Mouse (Mus musculus): ENCODE measurements around the gene Mpp3.

The Mpp3 gene

GRCm38 (mm10) chr11:102039487-102040137, 11.4 kb upstream of the Mpp3 start:
- no peak for DNase-seq (ENCODE audit: low spot score in 2 of 2)

GRCm38 (mm10) chr11:102037789-102038188, 9.5 kb upstream of the Mpp3 start:
- no peak for DNase-seq (ENCODE audit: low spot score in 2 of 2)

- DNase-seq (ENCODE audit: low spot score in 2 of 2): no peak
Observed at GRCm38 (mm10) chr11:102036336-102036735, 8.1 kb upstream of the Mpp3 start.

GRCm38 (mm10) chr11:102035456-102035960, 7.2 kb upstream of the Mpp3 start:
- no peak for DNase-seq (ENCODE audit: low spot score in 2 of 2)

GRCm38 (mm10) chr11:102034887-102035286, 6.6 kb upstream of the Mpp3 start:
- no peak for DNase-seq (ENCODE audit: low spot score in 2 of 2)

GRCm38 (mm10) chr11:102033055-102033591, 4.9 kb upstream of the Mpp3 start:
- no peak for DNase-seq (ENCODE audit: low spot score in 2 of 2)

- no peak for DNase-seq (ENCODE audit: low spot score in 2 of 2)
Observed at GRCm38 (mm10) chr11:102031149-102031548, 2.9 kb upstream of the Mpp3 start.

- no peak for DNase-seq (ENCODE audit: low spot score in 2 of 2)
Observed at GRCm38 (mm10) chr11:102029966-102030365, 1.7 kb upstream of the Mpp3 start.

GRCm38 (mm10) chr11:102029304-102029703, 1.0 kb upstream of the Mpp3 start:
- DNase-seq (ENCODE audit: low spot score in 2 of 2): no peak

GRCm38 (mm10) chr11:102027361-102028017, 772 bp downstream of the Mpp3 start:
- no peak for DNase-seq (ENCODE audit: low spot score in 2 of 2)

- peak; percentile 65 to 76 for DNase-seq (ENCODE audit: low spot score in 2 of 2)
Observed at GRCm38 (mm10) chr11:102026694-102027360, 1.4 kb downstream of the Mpp3 start.

GRCm38 (mm10) chr11:102025991-102026660, 2.1 kb downstream of the Mpp3 start:
- DNase-seq (ENCODE audit: low spot score in 2 of 2): peak in 1 of 2 experiments; percentile 29

- DNase-seq (ENCODE audit: low spot score in 2 of 2): no peak
Observed at GRCm38 (mm10) chr11:102025354-102025753, 2.9 kb downstream of the Mpp3 start.

GRCm38 (mm10) chr11:102024875-102025274, 3.4 kb downstream of the Mpp3 start:
- no peak for DNase-seq (ENCODE audit: low spot score in 2 of 2)

GRCm38 (mm10) chr11:102024084-102024758, 4.0 kb downstream of the Mpp3 start:
- DNase-seq (ENCODE audit: low spot score in 2 of 2): no peak

- no peak for DNase-seq (ENCODE audit: low spot score in 2 of 2)
Observed at GRCm38 (mm10) chr11:102023406-102023805, 4.9 kb downstream of the Mpp3 start.

GRCm38 (mm10) chr11:102021196-102021595, 7.1 kb downstream of the Mpp3 start:
- no peak for DNase-seq (ENCODE audit: low spot score in 2 of 2)

GRCm38 (mm10) chr11:102019736-102020135, 8.5 kb downstream of the Mpp3 start:
- DNase-seq (ENCODE audit: low spot score in 2 of 2): no peak

- no peak for DNase-seq (ENCODE audit: low spot score in 2 of 2)
Observed at GRCm38 (mm10) chr11:102016136-102016535, 12.1 kb downstream of the Mpp3 start.

- no peak for DNase-seq (ENCODE audit: low spot score in 2 of 2)
Observed at GRCm38 (mm10) chr11:102015472-102015871, 12.8 kb downstream of the Mpp3 start.

GRCm38 (mm10) chr11:102013201-102013600, 15.1 kb downstream of the Mpp3 start:
- DNase-seq (ENCODE audit: low spot score in 2 of 2): no peak
